Mouse (Mus musculus) splenic B cell, adult 2 months (primary cell): ENCODE measurements around the gene Vmn1r73.

Experiments
- DNase-seq: peaks from one replicate; pipeline ENCODE4 v3.0.0-alpha.2; 2011; ENCODE audit warnings: low read depth, low spot score
- H3K27me3 ChIP-seq: 2 replicates; pipeline ENCODE4 v1.6.1; 2012; ENCODE audit warnings: mild to moderate bottlenecking, low read length, moderate library complexity, mixed read lengths; ENCODE audit not compliant: control insufficient read depth, poor library complexity, insufficient read depth, severe bottlenecking
- H3K36me3 ChIP-seq: 2 replicates; pipeline ENCODE4 v1.6.1; 2012; ENCODE audit warnings: mild to moderate bottlenecking, low read length, moderate library complexity, mixed read lengths; ENCODE audit not compliant: control insufficient read depth, poor library complexity, insufficient read depth, severe bottlenecking

Gene Vmn1r73

DNA sequence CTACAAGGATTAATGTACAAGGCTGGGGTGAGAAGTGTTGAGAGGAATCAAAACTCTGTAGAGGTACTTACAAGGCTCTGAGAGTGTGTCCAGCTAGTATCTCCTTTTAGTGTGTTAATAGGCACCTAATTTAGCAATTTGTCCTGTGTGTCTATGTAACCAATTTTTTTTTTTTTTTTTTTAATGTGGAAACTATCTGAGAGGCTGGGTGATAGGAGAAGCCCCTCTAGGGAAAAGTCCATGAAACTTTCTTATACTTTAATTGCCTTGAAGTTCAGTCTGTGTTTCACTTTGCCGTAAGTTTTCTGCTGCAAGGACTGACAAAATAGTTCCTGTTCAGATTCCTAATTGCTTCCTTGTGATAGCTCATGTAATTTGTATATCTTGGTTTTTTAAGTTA is at the start of gene Vmn1r73:
Gene Vmn1r73, plus strand, starts transcription at position 301 of the 400 bp plus-strand sequence.
- no peaks in the 10 kb centered on the region for H3K36me3 ChIP-seq
- no peaks in the 10 kb centered on the region for H3K27me3 ChIP-seq
- no peak for DNase-seq
